19 mouse cellular contexts compared by ENCODE assay signal in the genomic region with DNA sequence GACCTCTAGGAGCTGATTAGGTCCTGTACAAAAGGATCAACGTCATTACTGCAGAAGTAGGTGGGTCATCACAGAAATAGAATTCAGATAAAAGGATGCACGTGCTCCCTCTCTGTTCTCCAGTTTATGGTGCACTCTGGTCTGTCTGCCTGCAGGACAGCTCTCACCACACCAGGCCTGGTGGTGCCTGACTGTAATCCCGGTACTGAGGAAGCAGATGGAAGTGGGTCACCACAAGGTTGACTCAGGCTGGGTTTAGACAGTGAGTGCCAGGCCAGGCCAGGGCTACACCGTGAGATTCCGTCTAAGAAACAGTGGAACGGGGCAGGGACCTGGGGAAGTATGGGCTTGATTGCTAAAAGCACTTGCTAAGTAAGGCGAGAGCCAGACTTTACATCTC. TPM values are rescaled to one million over a fixed set of nuclear protein-coding genes. Genes with fewer than 3 reads are reported as not detected.
DNase-seq lines count a peak whose midpoint lies in the region; ATAC-seq and TF ChIP-seq lines count a peak whose summit lies in the region.
"Had no signal": no experiment of that assay in that cellular context is flagged by ENCODE, and none has a peak within 500 bp of the region (broad histone marks: within the 10 kb centered on the region; RNA-seq: fewer than 3 reads in every experiment).

No protein-coding gene starts in this region.

- H3K36me3 ChIP-seq in heart, embryonic 10.5 days = no peaks in the 10 kb centered on the region
- no peaks in the 10 kb centered on the region for H3K36me3 ChIP-seq in megakaryocyte, embryonic 14.5 days (replicated peaks; ENCODE audit: low read length)
- H3K36me3 ChIP-seq in liver, postnatal 0 days (replicated peaks; ENCODE audit: insufficient read depth, low read length) = no peaks in the 10 kb centered on the region
- H3K36me3 ChIP-seq: embryonic facial prominence, embryonic 13.5 days; forebrain, embryonic 12.5 days; hindbrain, embryonic 12.5 days had no signal

- H3K27ac ChIP-seq in heart, embryonic 10.5 days = 0 out of 2 replicates have a peak overlapping the region, but pooled peaks have one; percentile 4
- no peak overlapping the region for H3K27ac ChIP-seq in liver, postnatal 0 days (ENCODE audit: low read depth)
- H3K27ac ChIP-seq: embryonic facial prominence, embryonic 13.5 days; forebrain, embryonic 12.5 days; hindbrain, embryonic 12.5 days had no signal

- no peaks in the 10 kb centered on the region for H3K9me3 ChIP-seq in heart, embryonic 10.5 days
- H3K9me3 ChIP-seq in megakaryocyte, embryonic 14.5 days = no peaks in the 10 kb centered on the region
- no peaks in the 10 kb centered on the region for H3K9me3 ChIP-seq in liver, postnatal 0 days (ENCODE audit: low read length)
- H3K9me3 ChIP-seq: embryonic facial prominence, embryonic 13.5 days; forebrain, embryonic 12.5 days; hindbrain, embryonic 12.5 days had no signal

- TF ChIP-seq EP300 in liver, postnatal 0 days (IDR thresholded peaks at IDR 0.05; ENCODE audit: low read depth) = no peak

- DNase-seq in heart, embryonic 10.5 days (ENCODE audit: low spot score) = no peak
- no peak for DNase-seq in heart, adult 8-10 months (ENCODE audit: low spot score)
- no peak for DNase-seq in liver, postnatal 0 days
- DNase-seq: adrenal gland, postnatal 10 days; cerebellum, adult 11-12 months; cerebellum, adult 9-10 months; cerebellum, postnatal 25 days; gastrocnemius, postnatal 10 days; heart, postnatal 36 days had no signal

- ATAC-seq in megakaryocyte, adult 5-6 weeks (ENCODE audit: poor library complexity, severe bottlenecking) = no peak
- ATAC-seq in granulocyte monocyte progenitor cell, adult 5-6 weeks (replicated peaks; ENCODE audit: poor library complexity, severe bottlenecking) = peak; percentile 52
- peak; percentile 31; the same call in 1 of the 2 replicates for ATAC-seq in megakaryocyte-erythroid progenitor cell, adult 5-6 weeks (replicated peaks; ENCODE audit: low FRiP score, low TSS enrichment, poor library complexity, severe bottlenecking)
- ATAC-seq in liver, postnatal 0 days = no peak
- ATAC-seq: forebrain, embryonic 16.5 days; hindbrain, embryonic 16.5 days had no signal

- no peak overlapping the region for H3K4me3 ChIP-seq in heart, embryonic 10.5 days
- H3K4me3 ChIP-seq in megakaryocyte, embryonic 14.5 days (replicated peaks) = peak overlapping the region; percentile 6
- no peak overlapping the region for H3K4me3 ChIP-seq in liver, postnatal 0 days (ENCODE audit: low read depth, low read length)
- H3K4me3 ChIP-seq: embryonic facial prominence, embryonic 13.5 days; forebrain, embryonic 12.5 days; hindbrain, embryonic 12.5 days had no signal

- WGBS in heart, embryonic 10.5 days = 67% methylated on average over 7 of the region's 7 CpGs
- WGBS in liver, postnatal 0 days (ENCODE audit: insufficient replicate concordance) = 68% methylated on average over 7 of the region's 7 CpGs

- no peak overlapping the region for H3K4me2 ChIP-seq in liver, postnatal 0 days (ENCODE audit: low read depth, low read length)
- H3K4me2 ChIP-seq: embryonic facial prominence, embryonic 13.5 days; forebrain, embryonic 12.5 days; heart, embryonic 11.5 days; hindbrain, embryonic 12.5 days had no signal

- H3K9ac ChIP-seq in liver, postnatal 0 days (replicated peaks) = no peak overlapping the region
- H3K9ac ChIP-seq: embryonic facial prominence, embryonic 13.5 days; forebrain, embryonic 12.5 days; hindbrain, embryonic 12.5 days had no signal

- peaks cover 28% of the 10 kb centered on the region for H3K4me1 ChIP-seq in heart, embryonic 10.5 days
- peaks cover 57% of the 10 kb centered on the region for H3K4me1 ChIP-seq in megakaryocyte, embryonic 14.5 days
- peaks cover 4% of the 10 kb centered on the region; the same call in 1 of the 2 replicates for H3K4me1 ChIP-seq in liver, postnatal 0 days (ENCODE audit: insufficient read depth)
- H3K4me1 ChIP-seq: embryonic facial prominence, embryonic 13.5 days; forebrain, embryonic 12.5 days; hindbrain, embryonic 12.5 days had no signal

- H3K27me3 ChIP-seq in heart, embryonic 10.5 days (ENCODE audit: insufficient read depth, poor library complexity, severe bottlenecking) = no peaks in the 10 kb centered on the region
- peaks cover 2% of the 10 kb centered on the region for H3K27me3 ChIP-seq in megakaryocyte, embryonic 14.5 days (replicated peaks)
- no peaks in the 10 kb centered on the region for H3K27me3 ChIP-seq in liver, postnatal 0 days (ENCODE audit: insufficient read depth, low read length)
- H3K27me3 ChIP-seq: embryonic facial prominence, embryonic 13.5 days; forebrain, embryonic 12.5 days; hindbrain, embryonic 12.5 days had no signal

- TF ChIP-seq CTCF in liver, postnatal 0 days (IDR thresholded peaks at IDR 0.05; ENCODE audit: low read depth) = no peak

RNA-seq across cellular contexts. Expression of a gene that starts 58.3 kb away (rescaled TPM):
- polyA plus RNA-seq in heart, embryonic 10.5 days (2016; fragmentation: Nextera tagmentation; extraction: Ambion mirVana) = 1.9 and 2.9 TPM in 2 replicates
- total RNA-seq in heart, adult 8-10 months (2022) = 1 to 10 TPM; 6.1 to 9.4 (median 7.7) TPM
- 0.91 and 0.93 TPM in 2 replicates for polyA plus RNA-seq in megakaryocyte, embryonic 14.5 days (2012; ENCODE audit: insufficient read depth, low replicate concordance)
- 166 and 194 TPM in 2 replicates for total RNA-seq in megakaryocyte, adult 5-6 weeks (2015)
- total RNA-seq in megakaryocyte, adult 5-6 weeks (2017) = 188 and 200 TPM in 2 replicates
- total RNA-seq in granulocyte monocyte progenitor cell, adult 5-6 weeks (2014; fragmentation: Nextera tagmentation) = 68.7 and 69.9 TPM in 2 replicates
- 77.8 and 90.0 TPM in 2 replicates for total RNA-seq in granulocyte monocyte progenitor cell, adult 5-6 weeks (2017)
- 19.3 and 24.9 TPM in 2 replicates for total RNA-seq in megakaryocyte-erythroid progenitor cell, adult 5-6 weeks (2014; fragmentation: Nextera tagmentation)
- 10.1 TPM in 2 replicates for total RNA-seq in megakaryocyte-erythroid progenitor cell, adult 5-6 weeks (2017)
- polyA plus RNA-seq in liver, postnatal 0 days (2015; fragmentation: Nextera tagmentation; extraction: Ambion mirVana) = 3.1 and 5.6 TPM in 2 replicates

Comparison
In these comparisons a context has a peak if more than half of its experiments do, and no peak if none do; other contexts are left out.
1. ATAC-seq: peak in granulocyte monocyte progenitor cell, adult 5-6 weeks (single experiment) and megakaryocyte-erythroid progenitor cell, adult 5-6 weeks (single experiment); none in megakaryocyte, adult 5-6 weeks (single experiment) and liver, postnatal 0 days (single experiment).